Comparison of ENCODE assay signal across 27 mouse cellular contexts in genomic region chr3:135817124-135817523, GRCm38 (mm10). TPM values are rescaled to one million over a fixed set of nuclear protein-coding genes. Genes with fewer than 3 reads are reported as not detected.
A peak's percentile ranks its signal among the peaks of the same experiment; 100 is the strongest.
DNase-seq lines count a peak whose midpoint lies in the region; ATAC-seq and TF ChIP-seq lines count a peak whose summit lies in the region.
"Had no signal": no experiment of that assay in that cellular context is flagged by ENCODE, and none has a peak within 500 bp of the region (broad histone marks: within the 10 kb centered on the region; RNA-seq: fewer than 3 reads in every experiment).

No protein-coding gene starts in this region.

- no peaks in the 10 kb centered on the region for H3K27me3 ChIP-seq in MEL (ENCODE audit: control insufficient read depth in 1 of 2, insufficient read depth in 2 of 2, low read length in 2 of 2)
- H3K27me3 ChIP-seq: CH12.LX; embryonic facial prominence, embryonic 13.5 days; embryonic facial prominence, embryonic 15.5 days; forebrain, embryonic 12.5 days; forebrain, embryonic 15.5 days; Patski had no signal

- no peak overlapping the region for H3K27ac ChIP-seq in MEL (ENCODE audit: control insufficient read depth, low read depth, low read length)
- H3K27ac ChIP-seq: embryonic facial prominence, embryonic 13.5 days; embryonic facial prominence, embryonic 15.5 days; forebrain, embryonic 10.5 days; forebrain, embryonic 12.5 days; forebrain, embryonic 15.5 days had no signal

- no peaks in the 10 kb centered on the region for H3K9me3 ChIP-seq in MEL (replicated peaks; ENCODE audit: insufficient read depth, low read length)
- H3K9me3 ChIP-seq: embryonic facial prominence, embryonic 13.5 days; embryonic facial prominence, embryonic 15.5 days; forebrain, embryonic 10.5 days; forebrain, embryonic 12.5 days; forebrain, embryonic 15.5 days had no signal

- TF ChIP-seq EP300 in MEL (IDR thresholded peaks at IDR 0.05; ENCODE audit: low read depth in 1 of 2, low read length in 2 of 2) = no peak

- H3K4me3 ChIP-seq in MEL (ENCODE audit: control insufficient read depth in 1 of 2, insufficient read depth in 1 of 2, low read depth in 2 of 2, low read length in 2 of 2) = no peak overlapping the region
- H3K4me3 ChIP-seq: embryonic facial prominence, embryonic 13.5 days; embryonic facial prominence, embryonic 15.5 days; erythroblast, embryonic 14.5 days; forebrain, embryonic 10.5 days; forebrain, embryonic 12.5 days; forebrain, embryonic 15.5 days had no signal

- no peaks in the 10 kb centered on the region for H3K36me3 ChIP-seq in MEL (ENCODE audit: control insufficient read depth in 1 of 2, insufficient read depth in 2 of 2, low read length in 2 of 2)
- H3K36me3 ChIP-seq: embryonic facial prominence, embryonic 13.5 days; embryonic facial prominence, embryonic 15.5 days; forebrain, embryonic 10.5 days; forebrain, embryonic 12.5 days; forebrain, embryonic 15.5 days; G1E had no signal

- H3K9ac ChIP-seq in MEL (ENCODE audit: control insufficient read depth, low read depth, low read length, poor library complexity, severe bottlenecking) = no peak overlapping the region
- H3K9ac ChIP-seq: embryonic facial prominence, embryonic 13.5 days; embryonic facial prominence, embryonic 15.5 days; forebrain, embryonic 12.5 days; forebrain, embryonic 15.5 days; forebrain, postnatal 0 days had no signal

- ATAC-seq in granulocyte monocyte progenitor cell, adult 5-6 weeks (replicated peaks; ENCODE audit: poor library complexity, severe bottlenecking) = peak; percentile 99
- peak; percentile 90 for ATAC-seq in megakaryocyte progenitor cell, adult 5-6 weeks (replicated peaks; ENCODE audit: poor library complexity)
- no peak for ATAC-seq in CD4-positive, CD25-positive, alpha-beta regulatory T cell, adult 4 months
- ATAC-seq: activated CD4-positive, CD25-positive, alpha-beta regulatory T cell, adult 4 months; forebrain, embryonic 15.5 days; forebrain, postnatal 0 days; Patski had no signal

- no peak for TF ChIP-seq CTCF in MEL (IDR thresholded peaks at IDR 0.05 in 2 of 3, conservative IDR thresholded peaks at IDR 0.05 in 1 of 3; ENCODE audit: control insufficient read depth in 1 of 3, insufficient read depth in 1 of 3, low read depth in 2 of 3, low read length in 3 of 3, poor library complexity in 1 of 3, severe bottlenecking in 1 of 3)

- no peaks in the 10 kb centered on the region for H3K4me1 ChIP-seq in MEL (ENCODE audit: control insufficient read depth in 1 of 2, insufficient read depth in 2 of 2, low read length in 2 of 2)
- H3K4me1 ChIP-seq: embryonic facial prominence, embryonic 13.5 days; embryonic facial prominence, embryonic 15.5 days; forebrain, embryonic 10.5 days; forebrain, embryonic 12.5 days; forebrain, embryonic 15.5 days had no signal

- H3K79me2 ChIP-seq in MEL (ENCODE audit: control insufficient read depth, insufficient read depth, low read length, poor library complexity) = no peaks in the 10 kb centered on the region

- no peak for TF ChIP-seq RAD21 in MEL (IDR thresholded peaks at IDR 0.05; ENCODE audit: low read depth, low read length)

- DNase-seq in MEL (ENCODE audit: low read depth, low spot score) (peak; percentile 18), MEL-GATA-1-ER (ENCODE audit: extremely low read depth, low read depth) (peak; percentile 14)
- no peak for DNase-seq in kidney, postnatal 14 days
- DNase-seq in natural killer cell, adult 2 months (ENCODE audit: low spot score in 2 of 2) = no peak
- DNase-seq: adrenal gland, adult 8-10 months; adrenal gland, postnatal 14 days; adrenal gland, postnatal 36 days; cerebellum, adult 11-12 months; cerebellum, adult 2 months; cerebellum, adult 9-10 months; cerebellum, postnatal 10 days; cerebellum, postnatal 25 days; embryo, embryonic 11 days; forebrain, postnatal 0 days had no signal

- no peak for TF ChIP-seq POLR2A in MEL (IDR thresholded peaks at IDR 0.05; ENCODE audit: control insufficient read depth in 1 of 2, insufficient read depth in 1 of 2, low read depth in 1 of 2, low read length in 2 of 2, poor library complexity in 1 of 2)

TF ChIP-seq in MEL, 35 proteins besides CTCF, POLR2A, EP300 and RAD21:
- TF ChIP-seq SIN3A (IDR thresholded peaks at IDR 0.05; ENCODE audit: low read length) = no peak
- no peak for TF ChIP-seq RCOR1 (IDR thresholded peaks at IDR 0.05; ENCODE audit: low read depth, low read length)
- no peak for TF ChIP-seq MAFK (IDR thresholded peaks at IDR 0.05; ENCODE audit: borderline replicate concordance, low read depth, low read length)
- TF ChIP-seq SMC3 (IDR thresholded peaks at IDR 0.05; ENCODE audit: low read depth, low read length) = no peak
- TF ChIP-seq NELFE (IDR thresholded peaks at IDR 0.05; ENCODE audit: low read depth, low read length) = no peak

RNA-seq across cellular contexts. Expression of gene Slc39a8, which starts 8.0 kb away (rescaled TPM):
- total RNA-seq in MEL (2012; rRNA removed) = 14.3 and 19.8 TPM in 2 replicates
- 10 to 100 TPM in 1 of 2 experiments, not detected in 1; 21.5 TPM for polyA plus RNA-seq in MEL (2012; ENCODE audit: insufficient read depth in 1 of 2, insufficient read length in 2 of 2, low read depth in 1 of 2, low replicate concordance in 2 of 2, missing spikeins in 1 of 2)
- total RNA-seq in granulocyte monocyte progenitor cell, adult 5-6 weeks (2014; fragmentation: Nextera tagmentation) = 5.8 and 10.4 TPM in 2 replicates
- total RNA-seq in granulocyte monocyte progenitor cell, adult 5-6 weeks (2017) = 11.3 and 15.0 TPM in 2 replicates
- total RNA-seq in megakaryocyte progenitor cell, adult 5-6 weeks (2015) = 16.8 and 20.6 TPM in 2 replicates
- total RNA-seq in megakaryocyte progenitor cell, adult 5-6 weeks (2017) = 13.5 and 14.4 TPM in 2 replicates
- polyA plus RNA-seq in CD4-positive, CD25-positive, alpha-beta regulatory T cell, adult 4 months (2017; shearing (Covaris generic)) = 1 to 10 TPM in 1 of 2 experiments, under 1 TPM in 1; 0.54 to 1.4 TPM
- polyA plus RNA-seq: Patski had no signal

Comparison
In these comparisons a context has a peak if more than half of its experiments do, and no peak if none do; other contexts are left out.
1. DNase-seq: peak in MEL (single experiment) and MEL-GATA-1-ER (single experiment); none in kidney, postnatal 14 days (single experiment) and natural killer cell, adult 2 months (0 of 2).